Mouse (Mus musculus): Measurements from ENCODE around the gene Fbxl18.
"Not testable (repeated sequence)": the region's sequence is repeated elsewhere in the genome, so short reads cannot be mapped to it uniquely, and the experiment has no call there.

The Fbxl18 gene

DNA sequence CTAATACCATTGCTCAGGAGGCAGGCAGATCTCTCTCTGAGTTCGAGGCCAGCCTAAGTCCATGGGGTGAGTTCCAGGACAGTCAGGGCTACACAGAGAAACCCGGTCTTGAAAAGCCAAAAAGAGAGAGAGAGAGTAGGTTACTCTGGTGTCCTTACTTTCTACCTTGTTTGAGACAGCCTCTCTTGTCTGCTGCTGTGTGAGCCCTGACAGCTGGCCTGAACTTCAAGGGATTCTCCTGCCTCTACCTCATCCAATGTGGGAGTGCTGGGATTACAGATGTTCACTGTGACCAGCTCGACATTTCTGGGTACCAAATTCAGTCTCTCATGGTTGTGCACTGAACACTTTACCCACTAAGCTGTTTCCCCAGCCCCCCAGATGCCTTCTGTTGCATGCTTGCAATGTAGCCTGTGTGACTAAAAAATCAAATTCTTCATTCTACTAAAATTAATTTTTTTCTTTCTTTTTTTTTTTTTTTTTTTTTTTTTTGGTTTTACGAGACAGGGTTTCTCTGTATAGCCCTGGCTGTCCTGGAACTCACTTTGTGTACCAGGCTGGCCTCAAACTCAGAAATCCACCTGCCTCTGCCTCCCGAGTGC, 4.8 kb upstream of the Fbxl18 start:
- no peak for DNase-seq (ENCODE audit: low spot score in 2 of 2)

DNA sequence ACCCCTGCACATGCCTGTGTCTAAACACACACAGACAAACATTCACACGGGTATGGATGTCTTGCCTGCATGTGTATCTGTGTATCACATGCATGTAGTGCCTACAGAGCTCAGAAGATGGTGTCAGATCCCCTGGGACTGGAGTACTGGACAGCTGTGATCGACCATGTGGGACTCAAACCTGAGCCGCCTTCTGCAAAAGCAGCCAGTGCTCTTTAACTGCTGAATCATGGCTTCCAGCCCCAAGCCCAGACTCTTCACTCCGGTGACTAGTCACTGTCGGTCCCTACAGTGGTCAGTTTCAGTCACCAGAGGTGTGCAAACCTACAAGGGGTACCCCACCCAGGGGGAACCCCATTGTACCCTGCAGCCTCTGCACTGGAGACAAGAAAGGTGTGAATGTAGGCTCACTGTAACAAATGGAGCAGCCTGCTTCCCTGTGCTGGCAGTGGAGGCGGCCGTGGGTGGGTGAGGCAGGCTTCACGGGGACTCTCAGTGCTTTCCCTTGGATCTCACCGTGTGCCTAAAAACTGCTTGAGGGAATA, 3.9 kb upstream of the Fbxl18 start:
- DNase-seq (ENCODE audit: low spot score in 2 of 2), result no peak

DNA sequence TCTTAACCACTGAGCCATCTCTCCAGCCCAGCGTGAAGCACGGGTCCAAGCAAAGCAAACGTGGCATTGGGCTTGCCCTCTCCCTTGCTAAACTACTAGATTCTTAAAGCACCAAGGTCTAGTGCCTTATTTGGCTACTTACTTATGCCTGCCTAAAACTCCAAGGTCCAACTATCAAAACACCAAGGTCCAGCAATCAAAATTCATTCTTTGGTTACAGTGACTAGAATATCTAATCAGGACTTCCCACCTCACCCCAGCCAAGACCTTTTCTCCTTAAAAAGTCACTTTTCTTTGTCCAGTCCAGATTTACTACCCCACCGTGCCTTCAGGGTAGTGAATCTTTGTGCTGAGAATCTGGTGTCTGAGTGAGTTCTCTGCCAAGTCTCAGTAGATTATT, 3.1 kb upstream of the Fbxl18 start:
- no peak for DNase-seq (ENCODE audit: low spot score in 2 of 2)

DNA sequence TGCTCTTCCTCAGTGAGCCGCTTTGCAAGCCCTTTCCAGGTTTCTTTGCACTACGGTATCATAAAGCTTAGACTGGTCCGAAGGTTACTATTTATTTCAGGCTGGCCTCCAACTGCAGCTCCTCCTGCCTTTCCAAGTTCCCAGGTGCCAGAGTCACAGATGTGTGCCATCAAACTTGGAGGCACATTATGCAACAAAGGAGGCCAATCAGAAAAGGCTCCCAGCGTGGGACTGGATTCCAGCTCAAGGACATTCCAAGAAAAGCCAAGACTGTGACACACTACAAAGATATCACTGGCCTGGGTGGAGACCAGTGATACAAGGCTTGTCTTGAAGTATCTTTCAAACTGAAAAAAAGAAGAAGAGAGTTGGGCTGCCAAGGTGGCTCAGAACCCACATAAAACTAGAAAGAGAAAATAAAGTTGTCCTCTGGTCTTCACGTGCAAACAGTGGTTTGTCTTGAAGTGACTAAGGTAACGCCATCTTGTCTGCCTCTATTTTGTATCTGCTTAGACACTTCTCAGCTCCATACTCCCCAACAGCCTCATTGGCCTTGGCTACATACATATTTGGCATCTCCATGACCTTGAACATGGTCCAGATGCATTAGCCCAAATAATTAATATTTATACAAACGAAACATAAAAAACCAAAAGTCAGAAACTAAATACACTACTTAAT, 2.5 kb upstream of the Fbxl18 start:
- no peak for DNase-seq (ENCODE audit: low spot score in 2 of 2)

DNA sequence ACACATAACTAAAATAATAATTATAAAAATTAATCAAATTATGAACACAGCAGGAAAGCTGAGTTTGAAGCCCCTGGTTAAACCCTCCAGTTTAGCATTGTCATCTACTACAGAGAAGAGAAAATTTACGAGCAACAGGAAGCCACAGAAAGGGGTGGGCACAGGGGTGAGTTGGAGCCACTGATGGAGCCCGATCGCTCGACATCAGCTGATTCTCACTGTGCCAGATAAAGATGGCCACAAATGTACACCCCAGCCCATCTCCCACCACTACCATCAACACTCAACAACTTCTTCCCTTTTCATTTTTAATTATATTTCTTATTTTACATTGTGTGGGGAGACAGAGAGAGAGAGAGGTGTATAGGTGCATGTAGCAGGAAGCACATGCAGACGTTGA, 1.5 kb upstream of the Fbxl18 start:
- no peak for DNase-seq (ENCODE audit: low spot score in 2 of 2)

DNA sequence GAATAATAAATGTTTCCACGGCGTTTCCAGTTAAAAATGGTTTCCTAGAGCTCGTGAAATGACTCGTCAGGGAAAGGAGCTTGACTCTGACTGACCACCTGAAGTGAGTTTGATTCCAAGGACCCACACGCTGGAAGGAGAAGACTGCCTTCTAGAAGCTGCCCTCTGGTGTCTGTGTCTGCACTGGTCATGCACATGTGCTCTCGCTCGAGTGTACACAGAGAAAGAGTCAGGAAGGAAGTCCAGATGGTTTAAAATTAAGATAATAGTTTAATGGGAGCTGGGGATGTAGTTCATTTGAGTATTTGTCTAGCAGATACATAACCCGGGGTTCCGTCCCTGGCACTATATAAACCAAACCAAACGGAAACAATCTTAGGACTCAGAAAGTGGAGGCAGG, 971 bp upstream of the Fbxl18 start:
- DNase-seq (ENCODE audit: low spot score in 2 of 2), result no peak

DNA sequence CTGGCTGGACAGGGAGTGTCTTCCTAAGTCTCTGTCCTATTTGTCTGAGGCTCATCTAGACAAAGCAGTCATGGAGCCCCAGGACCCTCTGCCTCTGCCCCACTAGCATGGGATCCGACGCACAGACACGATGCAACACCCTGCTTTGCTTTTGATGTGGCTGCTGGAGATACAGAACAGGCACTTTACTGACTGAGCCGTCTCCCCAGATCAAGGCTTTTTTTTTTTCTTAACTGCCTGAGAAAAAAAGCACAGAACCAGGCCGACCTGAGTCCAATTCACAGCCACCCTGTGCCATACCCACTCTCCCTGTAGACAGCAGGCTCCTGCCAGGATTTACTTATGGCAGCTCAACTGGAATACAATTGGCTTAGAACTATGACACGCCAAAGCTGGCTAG, 3.8 kb downstream of the Fbxl18 start:
- DNase-seq (ENCODE audit: low spot score in 2 of 2), result no peak

DNA sequence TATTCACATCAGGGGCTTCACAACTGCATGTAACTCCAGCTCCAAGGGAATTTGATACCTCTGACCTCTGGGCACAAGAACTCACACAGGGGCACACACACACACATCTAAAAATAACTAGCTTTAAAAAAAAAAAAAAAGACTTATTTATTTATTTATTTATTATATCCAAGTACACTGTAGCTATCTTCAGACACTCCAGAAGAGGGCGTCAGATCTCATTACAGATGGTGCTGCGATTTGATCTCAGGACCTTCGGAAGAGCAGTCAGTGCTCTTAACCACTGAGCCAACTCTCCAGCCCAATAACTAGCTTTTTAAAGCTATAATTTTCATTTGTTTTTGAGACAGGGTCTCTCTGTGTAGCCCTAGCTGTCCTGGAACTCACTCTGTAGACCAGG, 7.7 kb downstream of the Fbxl18 start:
- not testable (repeated sequence) for DNase-seq (ENCODE audit: low spot score in 2 of 2)

DNA sequence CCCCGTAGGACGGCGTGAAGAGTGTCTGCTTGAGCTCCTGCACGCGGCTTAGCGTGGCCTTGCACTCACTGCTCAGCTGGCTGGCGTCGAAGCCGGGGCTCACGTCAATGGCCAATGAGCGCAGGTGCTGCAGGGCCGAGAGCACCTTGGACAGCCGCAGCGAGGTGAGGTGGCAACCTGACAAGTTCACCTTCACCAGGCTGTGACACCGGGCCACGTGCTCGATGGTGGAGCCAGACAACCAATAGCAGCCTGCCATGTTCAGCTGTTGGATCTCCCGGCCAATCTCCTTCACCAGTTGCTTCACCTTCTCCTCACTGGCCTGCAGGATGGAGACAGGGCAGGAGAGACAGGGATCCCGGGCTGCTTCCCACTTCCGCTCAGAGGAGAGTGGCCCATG, 8.5 kb downstream of the Fbxl18 start:
- DNase-seq (ENCODE audit: low spot score in 2 of 2), result no peak

DNA sequence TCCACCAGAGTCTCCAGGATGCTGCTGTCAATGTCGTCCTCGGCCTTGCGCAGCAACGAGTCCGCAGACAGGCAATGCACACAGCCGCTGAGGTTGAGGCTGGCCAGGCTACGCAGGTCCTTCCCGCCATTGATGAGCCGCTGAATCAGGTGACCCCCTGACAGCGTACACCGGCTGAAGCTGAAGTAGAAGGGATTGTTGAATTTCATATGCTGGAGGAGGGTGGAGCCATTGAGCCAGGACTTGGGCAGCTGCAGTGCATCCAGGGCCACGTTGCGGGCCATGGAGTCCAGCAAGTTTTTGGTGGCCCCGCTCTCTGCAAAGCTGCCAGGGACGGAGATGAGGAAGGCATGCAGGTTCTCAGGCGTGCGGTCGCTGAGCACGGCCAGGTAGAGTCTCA, 9.0 kb downstream of the Fbxl18 start:
- no peak for DNase-seq (ENCODE audit: low spot score in 2 of 2)

DNA sequence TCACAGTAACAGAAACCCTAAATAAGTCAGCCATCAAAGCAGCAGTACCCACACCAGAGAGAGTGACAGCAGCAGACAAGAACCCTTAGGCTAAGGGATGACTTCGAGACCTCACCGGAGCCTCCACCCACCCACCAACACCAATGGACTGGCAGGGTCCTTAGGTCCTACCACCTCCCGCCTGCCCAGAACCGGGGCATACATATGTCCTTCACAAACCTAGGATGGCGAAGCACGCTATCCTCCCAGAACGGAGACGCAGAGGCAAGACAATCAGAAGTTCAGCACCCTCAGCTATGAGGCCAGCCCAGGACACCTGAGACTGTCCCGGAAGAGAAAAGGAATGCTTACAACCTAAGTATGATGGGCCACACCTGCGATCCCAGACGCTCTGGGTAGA, 12.8 kb downstream of the Fbxl18 start:
- no peak for DNase-seq (ENCODE audit: low spot score in 2 of 2)

DNA sequence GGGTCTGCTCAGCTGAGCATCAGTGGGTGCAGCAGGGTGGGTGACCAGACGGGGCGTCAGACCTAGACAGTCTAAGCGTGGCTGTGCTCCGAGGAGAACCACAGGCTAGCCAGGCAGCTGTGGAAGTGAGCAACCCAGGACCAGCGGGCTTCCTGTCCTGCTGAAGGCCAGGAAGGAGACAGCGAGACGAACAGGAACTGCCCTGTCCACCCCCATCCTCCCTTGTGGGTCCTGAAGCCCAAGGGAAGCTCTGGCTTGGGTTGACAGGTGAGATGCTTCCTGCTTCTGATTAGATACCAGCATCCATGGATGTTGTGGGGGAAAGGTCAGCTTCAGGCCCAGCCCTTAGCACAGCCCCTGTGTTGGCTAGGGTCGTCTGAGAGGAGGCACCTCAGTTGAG, 13.3 kb downstream of the Fbxl18 start:
- no peak for DNase-seq (ENCODE audit: low spot score in 2 of 2)

DNA sequence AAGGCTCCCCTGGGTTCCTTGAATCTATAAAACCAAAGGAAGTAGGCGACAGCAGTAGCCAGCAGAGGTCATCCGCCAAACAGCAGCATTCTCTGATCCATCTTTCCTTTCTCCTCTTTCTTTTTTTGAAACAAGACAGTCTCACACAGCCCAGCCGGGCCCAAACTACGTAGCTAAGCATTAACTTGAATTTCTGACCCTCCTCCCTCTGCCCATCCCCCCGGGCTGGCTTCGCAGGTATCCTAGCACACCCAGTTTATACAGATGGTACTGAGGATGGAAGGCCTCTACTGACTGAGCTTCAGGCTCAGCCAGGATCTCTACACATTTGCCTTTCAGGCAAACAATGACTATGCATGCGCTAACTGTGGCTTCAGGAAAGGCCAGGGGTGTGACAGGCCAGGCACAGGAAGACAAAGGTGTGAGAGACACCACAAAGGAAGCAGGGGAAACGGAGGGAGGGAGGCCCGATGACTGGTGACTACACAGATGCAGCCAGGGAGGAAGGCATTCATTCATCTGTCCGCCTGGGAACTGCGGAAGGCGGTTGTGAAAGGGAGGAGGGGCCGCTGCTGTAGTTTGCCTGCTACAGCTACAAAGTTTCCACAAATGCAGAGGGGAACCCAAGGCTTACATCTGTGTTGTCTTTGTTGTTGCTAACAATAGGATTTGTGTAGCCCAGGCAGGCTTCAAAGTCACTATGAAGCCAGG, 14.3 kb downstream of the Fbxl18 start:
- no peak for DNase-seq (ENCODE audit: low spot score in 2 of 2)

DNA sequence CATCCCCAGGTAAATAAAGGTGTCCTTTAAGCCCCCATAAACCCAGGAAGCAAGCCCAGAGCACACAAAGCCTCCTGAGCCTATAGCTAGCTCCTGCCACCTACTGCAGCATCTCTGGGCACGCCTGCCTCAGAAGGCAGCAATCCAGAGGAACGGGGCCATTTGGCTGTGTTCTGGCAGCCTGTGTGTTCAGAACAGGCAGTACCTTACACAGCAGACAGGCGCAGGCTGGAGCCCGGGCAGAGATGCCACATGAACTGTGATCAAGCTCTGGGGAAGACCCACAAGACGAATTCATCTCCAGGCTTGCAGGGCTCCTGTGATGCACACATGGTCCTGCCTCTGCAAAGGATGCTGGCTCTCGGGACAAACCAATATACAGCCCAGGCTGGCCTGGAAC, 15.0 kb downstream of the Fbxl18 start:
- no peak for DNase-seq (ENCODE audit: low spot score in 2 of 2)

DNA sequence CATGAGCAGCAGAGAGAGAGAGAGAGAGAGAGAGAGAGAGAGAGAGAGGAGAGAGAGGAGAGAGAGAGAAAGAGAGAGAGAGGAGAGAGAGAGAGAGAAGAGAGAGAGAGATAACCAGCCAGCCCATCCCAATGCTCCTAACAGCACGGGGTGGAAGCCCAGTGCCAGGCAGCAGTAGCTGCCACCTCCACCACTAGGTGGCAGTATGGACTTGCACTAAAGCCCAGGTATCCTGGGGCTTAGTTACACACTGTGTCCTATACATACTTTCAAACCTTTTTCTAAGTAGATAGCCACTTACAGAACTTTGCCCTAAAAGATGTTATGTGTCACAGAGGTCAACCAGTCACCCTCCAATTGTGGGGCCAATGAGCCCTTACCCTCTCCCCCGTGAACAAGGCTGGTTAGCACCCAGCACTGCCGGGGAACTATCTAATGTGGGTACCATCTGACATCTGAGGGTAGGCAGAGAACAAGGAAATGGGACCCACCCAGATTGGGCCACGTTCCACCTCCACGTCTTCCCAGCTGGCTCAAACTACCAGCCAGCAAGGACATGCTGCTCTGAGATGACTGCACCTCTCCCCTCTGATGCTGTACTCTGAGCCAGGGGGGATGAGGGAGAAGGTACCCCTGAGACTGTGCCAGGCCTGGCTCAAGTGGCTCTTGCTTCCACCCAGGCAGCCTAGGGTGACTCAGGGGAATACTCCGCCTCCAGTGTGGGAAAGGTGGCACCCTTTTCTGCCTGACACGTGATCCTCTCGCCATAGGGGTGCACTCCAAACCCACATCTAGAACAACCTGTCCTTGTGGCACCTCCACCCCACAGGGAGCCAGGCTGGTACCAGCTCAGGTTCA, 15.7 kb downstream of the Fbxl18 start:
- DNase-seq (ENCODE audit: low spot score in 2 of 2), result peak; percentile 56 to 83

DNA sequence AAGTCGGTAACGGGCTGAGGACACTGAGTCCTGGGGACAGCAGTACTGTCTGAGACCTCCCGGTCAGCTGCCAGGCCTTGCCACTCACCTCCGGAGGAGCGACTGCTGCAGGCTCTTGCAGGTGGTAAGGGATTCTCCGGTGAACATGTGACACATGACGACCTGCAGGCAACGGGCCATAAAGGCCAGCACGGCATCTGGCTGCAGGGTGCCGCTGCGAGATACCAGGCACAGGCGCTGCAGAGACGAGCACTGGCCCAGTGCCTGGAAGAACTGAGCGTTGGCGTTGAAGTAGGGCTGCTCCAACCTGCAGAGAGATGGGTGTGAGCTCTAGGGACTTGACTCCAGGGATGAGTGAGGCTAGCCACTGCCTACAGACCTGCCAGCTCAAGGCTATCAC, 16.7 kb downstream of the Fbxl18 start:
- no peak for DNase-seq (ENCODE audit: low spot score in 2 of 2)

DNA sequence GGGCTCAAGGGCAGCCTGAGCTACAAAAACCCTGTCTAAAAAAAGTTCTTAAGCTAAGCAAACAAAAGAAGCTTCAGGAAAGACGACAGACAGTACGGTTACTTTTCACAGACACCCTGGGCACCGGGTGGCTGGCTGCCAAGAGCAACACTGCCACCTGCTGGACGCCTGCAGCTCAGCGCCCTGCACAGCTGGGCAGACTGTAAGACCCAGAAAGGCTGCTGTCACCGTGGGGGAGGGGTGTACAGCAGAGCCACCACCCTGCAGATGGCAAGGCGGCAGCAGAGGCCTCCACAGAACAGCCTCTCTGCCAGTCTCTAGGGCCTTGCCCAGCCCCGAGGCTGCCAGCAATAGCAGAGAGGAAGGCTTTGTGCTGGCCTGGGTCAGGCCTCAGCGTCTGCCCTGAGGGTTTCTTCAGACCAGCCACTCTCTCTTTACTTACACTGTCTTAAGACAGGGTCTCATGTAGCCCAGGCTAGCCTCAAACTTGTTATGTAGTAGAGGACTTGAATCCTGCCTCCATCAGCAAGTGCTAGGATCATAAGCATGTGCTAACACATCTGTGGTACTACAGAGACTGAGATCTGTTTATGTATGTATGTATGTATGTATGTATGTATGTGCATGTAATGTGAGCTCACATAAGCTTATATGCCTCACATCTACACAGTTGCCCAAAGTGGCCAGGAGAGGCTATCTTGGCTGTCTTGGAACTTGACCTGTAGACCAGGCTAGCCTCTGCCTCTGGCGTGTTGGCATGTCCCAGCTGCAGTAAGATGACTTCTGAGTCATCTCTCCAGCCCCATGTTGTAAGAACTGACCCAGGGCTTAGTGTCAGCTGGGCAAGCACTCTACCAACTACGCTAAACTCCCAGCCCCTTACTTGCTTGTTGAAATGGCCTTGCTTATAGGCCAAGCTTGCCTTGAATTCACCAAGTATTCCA, 17.6 kb downstream of the Fbxl18 start:
- peak; percentile 91 to 94 for DNase-seq (ENCODE audit: low spot score in 2 of 2)

DNA sequence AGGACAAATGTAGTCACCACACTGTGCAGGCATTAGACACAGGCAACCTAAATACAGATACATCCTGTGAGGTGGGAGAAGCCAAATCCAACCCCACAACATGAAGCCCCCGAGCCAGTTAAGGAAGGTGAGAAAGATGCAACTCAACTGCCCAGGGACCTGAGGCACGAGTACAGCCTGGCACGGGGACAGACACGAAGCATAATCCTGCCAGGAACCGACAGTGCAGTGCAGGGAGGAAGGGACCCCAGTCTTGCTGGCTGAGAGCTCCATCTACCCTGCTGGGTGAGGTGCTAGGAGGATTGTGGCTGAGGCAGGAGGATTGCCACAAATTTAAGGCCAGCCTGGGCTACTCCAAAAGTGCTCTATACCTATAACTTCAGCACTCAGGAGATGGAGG, 18.3 kb downstream of the Fbxl18 start:
- DNase-seq (ENCODE audit: low spot score in 2 of 2), result no peak

DNA sequence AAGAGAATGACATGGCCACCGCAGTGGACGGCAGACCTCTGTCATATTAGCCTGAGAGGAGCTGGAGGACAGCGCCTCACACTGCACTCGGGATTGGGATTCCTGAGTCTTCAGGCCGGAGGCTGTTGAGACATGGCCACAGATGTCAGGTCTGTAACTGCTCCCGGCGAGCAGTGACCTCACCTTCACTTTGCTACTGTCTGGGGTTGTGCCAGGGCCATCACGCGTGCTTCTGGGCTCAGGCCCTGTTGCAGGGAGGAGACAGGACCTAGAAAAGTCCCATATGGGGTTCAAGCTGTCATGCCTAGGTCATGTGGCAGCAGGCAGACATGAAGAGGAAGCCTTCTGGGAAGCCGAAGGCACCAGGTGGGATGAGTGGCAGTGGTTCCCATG, 19.7 kb downstream of the Fbxl18 start:
- no peak for DNase-seq (ENCODE audit: low spot score in 2 of 2)

DNA sequence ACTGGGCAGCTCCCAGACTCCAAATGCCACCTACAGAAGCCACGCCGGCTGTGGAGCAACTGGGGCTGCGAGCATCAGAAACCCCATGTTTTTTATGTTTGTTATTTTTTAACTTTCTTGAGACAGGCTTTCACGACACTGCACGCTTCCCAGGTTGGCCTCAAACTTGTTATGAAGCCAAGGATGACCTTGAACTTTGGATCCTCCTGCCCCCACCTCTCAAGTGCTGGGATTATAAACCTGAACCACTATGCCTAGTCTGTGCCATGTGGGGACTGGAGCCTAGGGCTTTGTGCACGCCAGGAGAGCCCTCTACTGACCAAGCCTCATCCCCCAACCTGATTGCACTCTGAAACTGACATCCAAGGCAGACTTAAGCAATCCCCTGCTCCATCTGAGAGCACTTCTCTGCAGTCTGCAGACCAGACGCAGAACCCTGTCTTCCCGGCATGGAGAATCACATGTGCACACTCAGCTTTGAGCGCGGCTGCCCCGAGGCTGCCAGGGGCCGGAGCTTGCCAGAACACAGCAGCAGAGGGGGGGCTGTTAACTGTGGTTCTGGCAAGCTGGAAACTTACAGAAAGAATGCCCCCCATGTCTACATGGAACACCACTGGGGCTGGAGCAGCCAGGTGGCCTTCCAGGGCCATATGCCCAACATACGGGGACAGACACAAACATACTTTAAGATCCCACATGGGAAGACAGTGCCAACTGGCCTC, 20.3 kb downstream of the Fbxl18 start:
- DNase-seq (ENCODE audit: low spot score in 2 of 2), result peak in 1 of 2 experiments; percentile 61
